Mouse (Mus musculus) ES-CJ7 (cell line): ENCODE measurements around the gene Mkks.

Experiments
- DNase-seq: peaks from one replicate; pipeline ENCODE4 v3.0.0; 2011; ENCODE audit warnings: low read depth, low spot score

Gene Mkks

DNA sequence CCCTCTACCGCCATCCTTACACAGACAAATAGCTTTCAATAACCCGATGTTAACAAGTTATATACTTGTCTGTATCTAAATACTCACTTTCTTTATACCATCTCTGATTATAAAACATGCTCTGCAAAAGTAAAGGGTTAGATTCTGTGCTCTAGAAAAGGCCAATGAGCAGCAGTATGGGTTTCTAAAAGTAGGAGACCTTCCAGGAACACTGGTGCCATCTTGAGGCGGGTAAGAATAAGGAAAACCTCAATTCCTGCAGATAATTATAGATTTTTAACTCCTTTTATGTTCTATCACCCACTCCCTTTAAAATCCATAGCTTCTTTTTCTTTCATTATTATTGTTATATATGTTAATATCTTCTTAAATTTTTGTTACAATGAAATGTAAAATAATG lies 55.3 kb downstream of the Mkks start:
- no peak for DNase-seq

DNA sequence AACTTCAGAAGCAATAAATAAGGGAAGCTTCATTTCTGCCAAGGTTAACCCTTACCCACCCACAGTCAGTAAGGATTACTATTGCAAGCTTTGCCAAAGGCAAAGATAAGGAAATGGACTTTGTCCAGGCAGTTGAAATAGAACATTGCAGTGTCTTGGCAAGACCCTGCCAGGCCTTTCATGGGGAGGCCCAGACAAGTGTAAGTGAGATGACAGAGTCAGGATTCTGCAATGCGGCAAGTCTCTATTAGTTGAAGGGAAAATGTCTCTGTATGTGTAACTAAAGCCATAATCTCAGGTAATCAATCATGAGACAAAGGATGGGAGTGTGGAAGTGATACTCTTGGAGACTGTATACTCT lies 56.5 kb downstream of the Mkks start:
- DNase-seq: no peak

DNA sequence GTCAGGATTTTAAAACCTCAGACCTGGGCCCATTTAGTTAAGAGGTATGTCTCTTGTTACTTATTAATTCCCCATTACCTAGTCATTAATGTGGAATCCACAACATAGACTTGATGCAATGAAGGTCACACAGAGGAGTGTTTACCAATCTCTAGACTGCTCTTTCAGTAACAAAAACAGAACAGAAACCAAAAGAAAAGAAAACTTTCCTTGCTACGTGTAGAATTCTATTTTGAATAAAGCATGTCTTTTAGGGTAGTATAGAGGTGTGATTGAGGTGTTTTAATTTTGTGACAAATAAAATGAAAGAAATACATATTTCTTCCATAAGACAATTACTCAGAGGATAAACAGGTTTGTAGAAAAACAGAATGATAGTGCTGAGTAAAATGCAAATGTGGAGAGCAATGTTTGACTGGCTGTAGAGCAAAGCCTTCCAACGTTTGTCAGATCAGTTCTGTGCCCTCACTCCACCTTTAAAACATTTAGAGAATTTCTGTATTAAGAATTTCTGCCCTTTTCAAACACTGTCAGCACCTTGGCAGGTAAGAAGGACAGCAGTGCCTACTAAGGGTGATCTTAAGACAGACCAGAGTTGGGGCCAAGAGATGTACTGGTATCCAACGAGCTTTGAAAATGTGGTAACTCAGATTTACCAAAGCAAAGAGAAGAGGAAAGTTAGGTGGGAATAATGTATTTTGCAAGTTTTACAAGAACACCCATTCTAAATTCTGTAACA lies 57.0 kb downstream of the Mkks start:
- no peak for DNase-seq

DNA sequence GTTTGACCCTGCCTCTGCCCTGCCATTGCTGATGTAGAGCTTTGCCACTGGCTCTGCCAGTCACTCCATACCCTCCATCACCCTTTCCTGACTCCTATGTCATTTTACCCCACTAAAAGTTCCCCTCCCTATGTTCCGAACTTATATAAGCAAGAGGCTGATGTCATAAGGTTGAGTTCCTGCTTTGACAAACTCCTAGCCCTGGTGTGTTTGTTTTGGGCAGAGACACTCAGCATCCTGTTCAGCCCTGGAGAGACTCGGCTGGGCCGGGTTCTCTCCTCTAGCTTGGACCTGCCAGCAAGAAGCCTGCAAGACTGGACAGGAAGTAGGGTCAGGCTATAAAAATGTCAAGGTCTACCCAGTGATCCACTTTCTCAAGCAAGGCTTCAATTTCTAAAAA lies 58.3 kb downstream of the Mkks start:
- no peak for DNase-seq

DNA sequence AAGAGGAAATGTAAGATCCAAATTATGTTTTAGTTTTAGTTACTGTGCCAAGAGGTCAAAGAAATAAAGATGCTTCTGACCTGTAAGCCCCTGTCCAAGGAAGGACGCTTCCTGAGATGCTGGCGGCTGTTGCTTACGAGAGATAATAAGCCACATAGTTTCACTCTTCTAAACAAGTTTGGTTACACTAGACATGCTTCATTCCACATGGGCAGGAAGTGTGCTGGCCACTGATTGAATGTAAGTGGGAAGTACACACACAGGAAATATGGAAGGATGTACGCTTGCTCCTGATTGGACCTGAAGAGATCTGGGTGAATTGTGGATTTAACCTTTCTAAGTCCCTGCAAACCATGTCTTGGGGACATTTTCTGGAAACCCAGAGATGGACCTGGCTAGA lies 63.6 kb downstream of the Mkks start:
- DNase-seq: no peak
